Mouse (Mus musculus): ENCODE results near the gene Dnmt3c. TPM values are rescaled to one million over a fixed set of nuclear protein-coding genes. Genes with fewer than 3 reads are reported as not detected.
"Not testable (repeated sequence)": the region's sequence is repeated elsewhere in the genome, so short reads cannot be mapped to it uniquely, and the experiment has no call there.

Gene Dnmt3c
- polyA plus RNA-seq, 1 experiment: not detected

DNA sequence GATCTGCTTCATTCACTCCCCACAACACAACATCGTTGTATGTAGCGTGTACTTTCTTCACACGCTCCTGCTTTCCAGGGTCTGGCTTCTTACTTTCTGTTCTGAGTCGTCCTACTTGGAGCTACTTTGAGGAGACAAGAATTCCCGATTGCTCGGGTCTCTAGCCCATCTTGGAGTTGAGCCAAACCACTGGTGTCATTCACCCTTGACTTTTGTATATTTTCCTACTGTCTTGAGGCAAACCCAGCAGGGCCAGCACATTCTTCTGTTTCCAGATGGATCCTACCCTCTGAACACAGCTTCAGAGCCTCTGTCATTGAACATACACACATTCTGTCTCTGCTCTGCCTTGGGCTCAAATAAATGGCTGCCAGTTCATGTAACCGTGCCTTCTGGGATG is 31.1 kb upstream of the Dnmt3c start:
- WGBS: 76% methylated on average over 7 of the region's 7 CpGs

DNA sequence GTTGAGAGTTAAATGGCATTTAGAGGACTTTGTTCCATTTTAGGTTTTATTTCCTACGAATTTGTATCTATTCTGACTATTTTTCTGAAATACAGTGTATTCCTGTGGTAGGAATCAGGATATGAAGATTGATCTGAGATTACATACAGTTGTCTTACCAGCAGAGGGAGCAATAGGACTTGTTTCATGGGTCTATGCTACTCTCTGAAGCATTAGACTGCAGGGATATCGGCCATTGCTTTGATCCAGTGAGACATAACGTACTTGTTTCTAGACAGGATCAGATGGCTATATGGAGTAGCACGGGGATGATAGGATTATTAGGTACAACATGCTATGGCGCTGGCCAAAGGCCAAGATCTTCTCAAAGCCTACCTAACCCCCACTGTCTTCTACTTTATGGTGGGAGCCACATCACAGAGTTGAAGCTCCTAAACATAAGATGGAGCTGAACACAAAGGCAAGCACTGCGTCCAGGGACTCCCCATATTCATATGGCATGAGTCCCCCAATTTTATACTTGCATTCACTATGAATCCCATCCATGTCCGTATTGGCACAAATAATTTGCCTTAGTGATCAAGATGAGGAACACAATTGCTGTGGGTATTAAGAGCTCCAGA is 27.6 kb upstream of the Dnmt3c start:
- Histone ChIP-seq H3K36me3 (ENCODE audit: control insufficient read depth, insufficient read depth, low read length) (peaks cover 3% of the 10 kb centered on the region; the same call in 1 of the 2 replicates), H3K27ac (ENCODE audit: insufficient read depth, low read depth, low read length) (no peak overlapping the region), H3K4me3 (ENCODE audit: low read depth, low read length) (no peak overlapping the region), H3K27me3 (ENCODE audit: control insufficient read depth, insufficient read depth, low read length) (no peaks in the 10 kb centered on the region), H3K4me1 (ENCODE audit: control insufficient read depth, insufficient read depth, insufficient read length, low read length) (no peaks in the 10 kb centered on the region)
- 52% methylated on average over 7 of the region's 7 CpGs for WGBS
- TF ChIP-seq POLR2A (IDR thresholded peaks at IDR 0.05; ENCODE audit: low read depth, low read length): no peak
- TF ChIP-seq CTCF (IDR thresholded peaks at IDR 0.05; ENCODE audit: extremely low read depth, insufficient read length, insufficient replicate concordance, low read depth, low read length): no peak

More for the DNA sequence above, 31.1 kb upstream of the Dnmt3c start:
- TF ChIP-seq POLR2A (IDR thresholded peaks at IDR 0.05; ENCODE audit: low read depth, low read length): no peak
- no peak for TF ChIP-seq CTCF (IDR thresholded peaks at IDR 0.05; ENCODE audit: extremely low read depth, insufficient read length, insufficient replicate concordance, low read depth, low read length)
- no peak overlapping the region for H3K4me3 ChIP-seq (ENCODE audit: low read depth, low read length)
- H3K27me3 ChIP-seq (ENCODE audit: control insufficient read depth, insufficient read depth, low read length): no peaks in the 10 kb centered on the region
- no peaks in the 10 kb centered on the region for H3K4me1 ChIP-seq (ENCODE audit: control insufficient read depth, insufficient read depth, insufficient read length, low read length)
- H3K36me3 ChIP-seq (ENCODE audit: control insufficient read depth, insufficient read depth, low read length): peaks cover 3% of the 10 kb centered on the region; the same call in 1 of the 2 replicates
- H3K27ac ChIP-seq (ENCODE audit: insufficient read depth, low read depth, low read length): no peak overlapping the region

DNA sequence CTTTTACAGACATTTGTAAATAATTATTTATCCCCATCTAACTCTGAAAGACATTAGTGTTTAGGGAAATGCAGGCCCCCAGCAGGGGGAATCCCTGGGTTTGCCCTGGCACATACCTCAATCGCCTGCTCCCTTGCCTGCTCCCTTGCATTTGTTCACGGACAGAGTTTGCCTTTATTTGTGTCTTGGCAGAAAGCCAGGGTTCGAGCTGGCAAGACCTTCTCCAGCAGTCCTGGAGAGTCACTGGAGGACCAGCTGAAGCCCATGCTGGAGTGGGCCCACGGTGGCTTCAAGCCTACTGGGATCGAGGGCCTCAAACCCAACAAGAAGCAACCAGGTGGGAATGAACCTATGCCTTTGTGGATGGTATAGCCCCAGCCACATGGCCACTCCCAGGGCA is 26.3 kb upstream of the Dnmt3c start:
- 44% methylated on average over 5 of the region's 5 CpGs for WGBS
- Histone ChIP-seq H3K27ac (ENCODE audit: insufficient read depth, low read depth, low read length) (no peak overlapping the region), H3K4me3 (ENCODE audit: low read depth, low read length) (no peak overlapping the region), H3K4me1 (ENCODE audit: control insufficient read depth, insufficient read depth, insufficient read length, low read length) (no peaks in the 10 kb centered on the region), H3K27me3 (ENCODE audit: control insufficient read depth, insufficient read depth, low read length) (no peaks in the 10 kb centered on the region), H3K36me3 (ENCODE audit: control insufficient read depth, insufficient read depth, low read length) (peaks cover 3% of the 10 kb centered on the region; the same call in 1 of the 2 replicates)
- TF ChIP-seq CTCF (IDR thresholded peaks at IDR 0.05; ENCODE audit: extremely low read depth, insufficient read length, insufficient replicate concordance, low read depth, low read length) (no peak), POLR2A (IDR thresholded peaks at IDR 0.05; ENCODE audit: low read depth, low read length) (no peak)

DNA sequence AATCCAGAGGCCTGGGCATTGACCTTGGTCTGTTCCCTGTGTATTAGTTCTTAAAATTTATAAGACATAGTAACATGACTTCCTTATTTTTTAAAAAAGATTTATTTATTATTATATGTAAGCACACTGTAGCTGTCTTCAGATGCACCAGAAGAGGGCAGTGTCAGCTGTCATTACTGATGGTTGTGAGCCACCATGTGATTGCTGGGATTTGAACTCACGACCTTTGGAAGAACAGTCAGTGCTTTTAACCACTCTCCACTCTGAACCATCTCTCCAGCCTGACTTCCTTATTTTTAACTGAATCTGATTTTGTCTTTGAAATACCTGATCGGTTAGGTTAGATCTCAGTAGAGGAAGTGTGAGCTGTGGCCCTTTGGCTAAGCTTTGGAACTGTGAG is 23.8 kb upstream of the Dnmt3c start:
- 90% methylated on average over 2 of the region's 2 CpGs for WGBS
- Histone ChIP-seq H3K4me3 (ENCODE audit: low read depth, low read length) (no peak overlapping the region), H3K27ac (ENCODE audit: insufficient read depth, low read depth, low read length) (no peak overlapping the region), H3K27me3 (ENCODE audit: control insufficient read depth, insufficient read depth, low read length) (no peaks in the 10 kb centered on the region), H3K36me3 (ENCODE audit: control insufficient read depth, insufficient read depth, low read length) (no peaks in the 10 kb centered on the region), H3K4me1 (ENCODE audit: control insufficient read depth, insufficient read depth, insufficient read length, low read length) (peaks cover 3% of the 10 kb centered on the region; the same call in 1 of the 2 replicates)
- TF ChIP-seq POLR2A (IDR thresholded peaks at IDR 0.05; ENCODE audit: low read depth, low read length): no peak

- not testable (repeated sequence) for H3K27me3 ChIP-seq (ENCODE audit: control insufficient read depth, insufficient read depth, low read length); H3K4me3 ChIP-seq (ENCODE audit: low read depth, low read length); H3K36me3 ChIP-seq (ENCODE audit: control insufficient read depth, insufficient read depth, low read length); H3K27ac ChIP-seq (ENCODE audit: insufficient read depth, low read depth, low read length); H3K4me1 ChIP-seq (ENCODE audit: control insufficient read depth, insufficient read depth, insufficient read length, low read length)
- 78% methylated on average over 1 of the region's 1 CpGs for WGBS
These were observed 21.1 kb upstream of the Dnmt3c start for GRCm38 (mm10) chr2:153675364-153675763.

DNA sequence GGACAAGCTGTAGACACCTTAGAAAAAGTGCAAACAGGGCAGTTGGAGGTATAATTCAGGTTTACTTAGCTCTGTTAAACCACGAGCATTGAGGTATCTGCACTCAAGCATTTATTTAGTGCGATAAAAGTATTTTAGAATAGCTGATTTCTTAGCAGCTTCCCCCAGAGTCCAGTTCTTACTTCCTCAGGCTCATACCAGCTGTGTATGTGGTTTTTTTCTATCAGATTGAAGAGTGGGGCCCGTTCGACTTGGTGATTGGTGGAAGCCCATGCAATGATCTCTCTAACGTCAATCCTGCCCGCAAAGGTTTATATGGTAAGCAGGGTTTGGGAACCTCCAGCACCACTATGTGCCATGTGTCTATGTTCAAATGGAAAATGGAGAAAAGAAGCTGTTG is 19.5 kb upstream of the Dnmt3c start:
- WGBS: 88% methylated on average over 6 of the region's 6 CpGs
- H3K27me3 ChIP-seq (ENCODE audit: control insufficient read depth, insufficient read depth, low read length): no peaks in the 10 kb centered on the region

DNA sequence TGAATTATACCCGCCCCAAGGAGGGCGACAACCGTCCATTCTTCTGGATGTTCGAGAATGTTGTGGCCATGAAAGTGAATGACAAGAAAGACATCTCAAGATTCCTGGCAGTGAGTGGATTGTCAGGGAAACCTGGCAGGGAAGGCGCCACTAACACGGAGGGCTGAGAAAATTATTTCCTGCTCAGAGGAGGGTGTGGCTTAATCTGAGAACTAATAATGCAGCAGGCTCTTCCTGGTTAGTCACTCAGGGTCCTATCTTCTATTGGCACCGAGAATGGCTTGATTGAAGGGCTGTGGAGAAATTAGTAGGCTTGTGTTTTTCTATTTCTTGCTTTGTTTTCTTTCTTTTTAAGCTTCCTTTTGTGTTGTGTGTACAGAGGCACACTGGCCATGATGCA is 18.9 kb upstream of the Dnmt3c start:
- Histone ChIP-seq H3K27me3 (ENCODE audit: control insufficient read depth, insufficient read depth, low read length) (no peaks in the 10 kb centered on the region), H3K27ac (ENCODE audit: insufficient read depth, low read depth, low read length) (no peak overlapping the region), H3K4me3 (ENCODE audit: low read depth, low read length) (no peak overlapping the region), H3K36me3 (ENCODE audit: control insufficient read depth, insufficient read depth, low read length) (no peaks in the 10 kb centered on the region), H3K4me1 (ENCODE audit: control insufficient read depth, insufficient read depth, insufficient read length, low read length) (peaks cover 7% of the 10 kb centered on the region; the same call in 1 of the 2 replicates)
- TF ChIP-seq POLR2A (IDR thresholded peaks at IDR 0.05; ENCODE audit: low read depth, low read length) (no peak), CTCF (IDR thresholded peaks at IDR 0.05; ENCODE audit: extremely low read depth, insufficient read length, insufficient replicate concordance, low read depth, low read length) (no peak)
- WGBS: 30% methylated on average over 7 of the region's 7 CpGs

More for the DNA sequence above, 19.5 kb upstream of the Dnmt3c start:
- TF ChIP-seq CTCF (IDR thresholded peaks at IDR 0.05; ENCODE audit: extremely low read depth, insufficient read length, insufficient replicate concordance, low read depth, low read length): no peak
- no peak for TF ChIP-seq POLR2A (IDR thresholded peaks at IDR 0.05; ENCODE audit: low read depth, low read length)
- Histone ChIP-seq H3K4me3 (ENCODE audit: low read depth, low read length) (no peak overlapping the region), H3K36me3 (ENCODE audit: control insufficient read depth, insufficient read depth, low read length) (no peaks in the 10 kb centered on the region), H3K27ac (ENCODE audit: insufficient read depth, low read depth, low read length) (no peak overlapping the region), H3K4me1 (ENCODE audit: control insufficient read depth, insufficient read depth, insufficient read length, low read length) (peaks cover 7% of the 10 kb centered on the region; the same call in 1 of the 2 replicates)
